Mouse (Mus musculus): ENCODE measurements around the gene Pyroxd1. TPM values are rescaled to one million over a fixed set of nuclear protein-coding genes. Genes with fewer than 3 reads are reported as not detected.

The Pyroxd1 gene
- 16.1 and 18.0 TPM in 2 replicates for polyA plus RNA-seq (2015; fragmentation: Nextera tagmentation; extraction: Ambion mirVana)

GRCm38 (mm10) chr6:142345440-142346038, at the start of gene Pyroxd1:
TSS of gene Pyroxd1 (plus strand) at chr6:142345654.
- H3K4me2 ChIP-seq (replicated peaks; ENCODE audit: low read depth, low read length), result peak within 1 kb of the TSS; percentile 52
- DNase-seq (ENCODE audit: low spot score), result peak; percentile 95
- H3K9me3 ChIP-seq (ENCODE audit: low read length), result no peaks in the 10 kb centered on the region
- WGBS, result under 1% methylated on average over 48 of the region's 48 CpGs
- peak within 1 kb of the TSS; percentile 89 for H3K4me3 ChIP-seq (ENCODE audit: low read depth, low read length)
- H3K9ac ChIP-seq (replicated peaks; ENCODE audit: low read depth), result peak within 1 kb of the TSS; percentile 57
- ATAC-seq, result peak; percentile 96
- H3K27me3 ChIP-seq (replicated peaks; ENCODE audit: insufficient read depth, low read length), result no peaks in the 10 kb centered on the region
- TF ChIP-seq CTCF (IDR thresholded peaks at IDR 0.05), result no peak; the same call in 1 of the 2 replicates
- TF ChIP-seq EP300 (IDR thresholded peaks at IDR 0.05), result peak; percentile 72
- peak within 1 kb of the TSS; percentile 80 for H3K27ac ChIP-seq (ENCODE audit: low read length)
- no peaks in the 10 kb centered on the region; the same call in 1 of the 2 replicates for H3K36me3 ChIP-seq (ENCODE audit: insufficient read depth, low read length)
- H3K4me1 ChIP-seq (ENCODE audit: insufficient read depth, low read depth, low read length), result no peaks in the 10 kb centered on the region

DNA sequence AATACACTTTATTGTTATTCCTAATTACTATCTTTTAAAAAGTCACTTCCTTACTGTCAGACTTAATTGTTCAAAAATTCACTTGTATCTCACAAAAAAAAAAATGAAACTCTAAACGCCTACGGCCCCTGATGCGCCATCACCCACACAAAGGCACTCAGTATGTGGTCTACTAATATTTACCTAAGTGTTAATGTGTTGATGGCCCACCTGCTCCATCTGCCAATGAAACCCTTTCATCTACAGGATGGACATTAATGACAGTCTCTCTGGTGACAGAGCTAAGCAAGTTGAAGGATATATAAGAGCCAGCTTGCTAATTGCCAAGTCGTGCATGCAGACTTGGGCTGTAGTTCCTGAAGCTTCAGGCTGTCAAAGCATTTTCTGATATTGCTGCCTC, 47.4 kb upstream of the Pyroxd1 start, which contains the start of gene Iapp:
TSS of gene Iapp (plus strand) at position 326 of the 400 bp plus-strand sequence.
- no peaks in the 10 kb centered on the region for H3K4me1 ChIP-seq (ENCODE audit: insufficient read depth, low read depth, low read length)
- no peaks in the 10 kb centered on the region for H3K36me3 ChIP-seq (ENCODE audit: insufficient read depth, low read length)
- no peaks in the 10 kb centered on the region for H3K9me3 ChIP-seq (ENCODE audit: low read length)
- no peak within 1 kb of the TSS for H3K9ac ChIP-seq (replicated peaks; ENCODE audit: low read depth)
- no peaks in the 10 kb centered on the region for H3K27me3 ChIP-seq (replicated peaks; ENCODE audit: insufficient read depth, low read length)
- H3K4me3 ChIP-seq (ENCODE audit: low read depth, low read length), result no peak within 1 kb of the TSS
- 39% methylated on average over 4 of the region's 4 CpGs for WGBS
- H3K27ac ChIP-seq (ENCODE audit: low read length), result no peak within 1 kb of the TSS
- ATAC-seq (no peak), DNase-seq (ENCODE audit: low spot score) (no peak)
- TF ChIP-seq CTCF (IDR thresholded peaks at IDR 0.05), result no peak
- no peak within 1 kb of the TSS for H3K4me2 ChIP-seq (replicated peaks; ENCODE audit: low read depth, low read length)

GRCm38 (mm10) chr6:142305076-142305475, 40.4 kb upstream of the Pyroxd1 start:
- no peak overlapping the region for H3K4me2 ChIP-seq (replicated peaks; ENCODE audit: low read depth, low read length)
- ATAC-seq (no peak), DNase-seq (ENCODE audit: low spot score) (no peak)
- TF ChIP-seq EP300 (IDR thresholded peaks at IDR 0.05) (no peak), CTCF (IDR thresholded peaks at IDR 0.05) (no peak)
- H3K36me3 ChIP-seq (ENCODE audit: insufficient read depth, low read length), result no peaks in the 10 kb centered on the region
- no peaks in the 10 kb centered on the region for H3K27me3 ChIP-seq (replicated peaks; ENCODE audit: insufficient read depth, low read length)
- no peak overlapping the region for H3K27ac ChIP-seq (ENCODE audit: low read length)
- H3K4me1 ChIP-seq (ENCODE audit: insufficient read depth, low read depth, low read length), result no peaks in the 10 kb centered on the region
- H3K4me3 ChIP-seq (ENCODE audit: low read depth, low read length), result no peak overlapping the region
- no peaks in the 10 kb centered on the region for H3K9me3 ChIP-seq (ENCODE audit: low read length)
- no peak overlapping the region for H3K9ac ChIP-seq (replicated peaks; ENCODE audit: low read depth)

DNA sequence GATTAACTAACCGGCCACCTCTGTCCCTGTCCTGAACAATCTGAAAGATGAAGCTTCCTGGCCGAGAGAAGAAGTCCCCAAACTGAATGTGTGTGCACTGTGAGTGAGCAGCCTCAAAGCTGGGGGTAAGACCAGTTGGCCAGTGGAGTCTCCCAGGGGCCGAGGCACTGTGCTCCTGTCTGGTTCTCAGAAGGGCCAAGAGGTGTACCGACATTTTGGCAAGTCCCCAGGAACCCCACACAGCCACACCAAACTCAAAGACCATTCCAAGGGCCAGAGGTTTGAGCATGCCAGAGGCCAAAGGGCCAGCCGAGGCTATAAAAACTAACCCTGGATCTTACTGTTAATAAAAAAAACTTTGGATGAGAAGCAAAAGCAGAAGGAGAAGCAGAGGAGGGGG, 31.2 kb upstream of the Pyroxd1 start:
- H3K4me3 ChIP-seq (ENCODE audit: low read depth, low read length), result no peak overlapping the region
- no peaks in the 10 kb centered on the region for H3K36me3 ChIP-seq (ENCODE audit: insufficient read depth, low read length)
- H3K9ac ChIP-seq (replicated peaks; ENCODE audit: low read depth), result no peak overlapping the region
- H3K4me1 ChIP-seq (ENCODE audit: insufficient read depth, low read depth, low read length), result no peaks in the 10 kb centered on the region
- DNase-seq (ENCODE audit: low spot score) (no peak), ATAC-seq (no peak)
- WGBS, result 68% methylated on average over 5 of the region's 5 CpGs
- H3K27me3 ChIP-seq (replicated peaks; ENCODE audit: insufficient read depth, low read length), result no peaks in the 10 kb centered on the region
- no peak overlapping the region for H3K27ac ChIP-seq (ENCODE audit: low read length)
- no peaks in the 10 kb centered on the region for H3K9me3 ChIP-seq (ENCODE audit: low read length)
- TF ChIP-seq EP300 (IDR thresholded peaks at IDR 0.05) (no peak), CTCF (IDR thresholded peaks at IDR 0.05) (no peak)
- no peak overlapping the region for H3K4me2 ChIP-seq (replicated peaks; ENCODE audit: low read depth, low read length)

GRCm38 (mm10) chr6:142317106-142317505, 28.3 kb upstream of the Pyroxd1 start:
- no peak overlapping the region for H3K9ac ChIP-seq (replicated peaks; ENCODE audit: low read depth)
- DNase-seq (ENCODE audit: low spot score) (no peak), ATAC-seq (no peak)
- no peaks in the 10 kb centered on the region for H3K9me3 ChIP-seq (ENCODE audit: low read length)
- TF ChIP-seq EP300 (IDR thresholded peaks at IDR 0.05) (no peak), CTCF (IDR thresholded peaks at IDR 0.05) (no peak)
- H3K4me2 ChIP-seq (replicated peaks; ENCODE audit: low read depth, low read length), result no peak overlapping the region
- no peak overlapping the region for H3K27ac ChIP-seq (ENCODE audit: low read length)
- H3K4me3 ChIP-seq (ENCODE audit: low read depth, low read length), result no peak overlapping the region
- H3K36me3 ChIP-seq (ENCODE audit: insufficient read depth, low read length), result no peaks in the 10 kb centered on the region
- no peaks in the 10 kb centered on the region for H3K27me3 ChIP-seq (replicated peaks; ENCODE audit: insufficient read depth, low read length)
- H3K4me1 ChIP-seq (ENCODE audit: insufficient read depth, low read depth, low read length), result no peaks in the 10 kb centered on the region

DNA sequence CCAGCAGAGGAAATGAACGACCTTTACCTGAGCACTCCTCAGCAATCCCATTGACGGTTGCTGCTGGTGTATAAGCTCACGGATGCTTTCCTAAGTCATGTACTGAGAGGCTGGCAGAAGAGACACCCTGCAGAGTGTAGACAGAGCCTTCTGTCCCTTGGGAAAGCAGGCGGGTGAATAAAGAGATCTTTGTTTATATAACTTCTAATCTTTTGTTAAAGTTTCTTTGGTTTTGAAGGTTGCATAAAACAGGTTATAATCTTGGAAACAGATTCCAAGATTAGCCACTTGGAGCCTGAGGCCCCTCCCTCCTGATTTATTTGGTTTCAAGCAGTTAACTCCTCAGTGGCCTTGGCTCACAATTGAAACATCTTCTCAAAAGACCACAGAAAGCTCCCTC, 22.6 kb upstream of the Pyroxd1 start, which contains the start of gene Slco1a5:
TSS of gene Slco1a5 (minus strand) at position 101 of the 400 bp plus-strand sequence.
- Histone ChIP-seq H3K9ac (replicated peaks; ENCODE audit: low read depth) (no peak within 1 kb of the TSS), H3K9me3 (ENCODE audit: low read length) (no peaks in the 10 kb centered on the region), H3K4me2 (replicated peaks; ENCODE audit: low read depth, low read length) (no peak within 1 kb of the TSS), H3K36me3 (ENCODE audit: insufficient read depth, low read length) (no peaks in the 10 kb centered on the region), H3K27me3 (replicated peaks; ENCODE audit: insufficient read depth, low read length) (no peaks in the 10 kb centered on the region), H3K4me1 (ENCODE audit: insufficient read depth, low read depth, low read length) (no peaks in the 10 kb centered on the region), H3K27ac (ENCODE audit: low read length) (no peak within 1 kb of the TSS), H3K4me3 (ENCODE audit: low read depth, low read length) (no peak within 1 kb of the TSS)
- ATAC-seq (no peak), DNase-seq (ENCODE audit: low spot score) (no peak)
- TF ChIP-seq CTCF (IDR thresholded peaks at IDR 0.05), result no peak
- TF ChIP-seq EP300 (IDR thresholded peaks at IDR 0.05), result no peak
- WGBS, result 25% methylated on average over 4 of the region's 4 CpGs

All from lung, postnatal 0 days (tissue).